ENCODE assay signal across 23 mouse cellular contexts in the genomic region with DNA sequence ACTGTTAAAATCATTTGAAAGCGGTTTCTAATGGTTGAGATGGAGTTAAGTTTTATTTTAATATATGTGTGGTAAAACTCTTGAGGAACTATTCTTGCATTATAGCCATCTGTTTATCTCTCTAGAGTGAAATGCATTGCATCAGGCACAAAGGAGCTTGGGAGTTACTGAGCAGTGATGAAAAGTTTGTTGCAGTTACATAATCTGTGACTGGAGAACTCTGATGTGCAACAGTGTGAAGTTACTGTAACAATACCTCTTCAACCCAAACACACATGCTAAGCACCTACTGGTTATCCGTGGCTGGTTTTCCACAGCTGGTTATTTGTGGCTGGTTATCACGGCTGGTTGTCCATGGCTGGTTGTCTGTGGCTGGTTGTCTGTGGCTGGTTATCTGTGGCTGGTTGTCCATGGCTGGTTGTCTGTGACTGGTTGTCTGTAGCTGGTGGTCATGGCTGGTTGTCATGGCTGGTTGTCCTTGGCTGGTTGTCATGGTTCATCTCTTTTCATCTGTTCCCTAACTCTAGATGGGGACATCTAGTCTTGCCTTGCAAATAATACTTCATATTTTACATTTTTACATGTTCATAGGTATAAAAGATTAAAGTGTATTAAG.
A peak's percentile ranks its signal among the peaks of the same experiment; 100 is the strongest.
DNase-seq lines count a peak whose midpoint lies in the region; ATAC-seq lines count a peak whose summit lies in the region.
"Had no signal": no experiment of that assay in that cellular context is flagged by ENCODE, and none has a peak within 500 bp of the region (broad histone marks: within the 10 kb centered on the region; RNA-seq: fewer than 3 reads in every experiment).

No protein-coding gene starts in this region.

- WGBS in midbrain, embryonic 16.5 days, result 96% methylated on average over 3 of the region's 3 CpGs

- H3K4me3 ChIP-seq in midbrain, embryonic 16.5 days (ENCODE audit: low read depth, low read length), result no peak overlapping the region
- H3K4me3 ChIP-seq: embryonic facial prominence, embryonic 13.5 days; embryonic facial prominence, embryonic 15.5 days; erythroblast, embryonic 14.5 days; forebrain, embryonic 10.5 days; forebrain, embryonic 12.5 days had no signal

- no peak overlapping the region for H3K9ac ChIP-seq in midbrain, embryonic 16.5 days (ENCODE audit: low read depth, low read length)
- H3K9ac ChIP-seq: embryonic facial prominence, embryonic 13.5 days; embryonic facial prominence, embryonic 15.5 days; forebrain, embryonic 12.5 days had no signal

- no peaks in the 10 kb centered on the region for H3K36me3 ChIP-seq in midbrain, embryonic 16.5 days (ENCODE audit: control insufficient read depth, insufficient read depth, low read length)
- H3K36me3 ChIP-seq: embryonic facial prominence, embryonic 13.5 days; embryonic facial prominence, embryonic 15.5 days; forebrain, embryonic 10.5 days; forebrain, embryonic 12.5 days had no signal

- ATAC-seq in common myeloid progenitor, adult 5-6 weeks (replicated peaks; ENCODE audit: low read depth, poor library complexity, severe bottlenecking), result peak; percentile 56
- peak; percentile 73 for ATAC-seq in megakaryocyte progenitor cell, adult 5-6 weeks (replicated peaks; ENCODE audit: poor library complexity)
- ATAC-seq in midbrain, embryonic 16.5 days, result no peak
- ATAC-seq: activated CD4-positive, CD25-positive, alpha-beta regulatory T cell, adult 4 months; forebrain, embryonic 14.5 days; forebrain, embryonic 16.5 days; Patski had no signal

- DNase-seq in urinary bladder, adult 2 months (ENCODE audit: low spot score), result no peak
- no peak for DNase-seq in thymus, adult 18-20 months
- DNase-seq: adrenal gland, adult 8-10 months; adrenal gland, postnatal 14 days; adrenal gland, postnatal 36 days; cerebellum, adult 11-12 months; cerebellum, adult 2 months; cerebellum, adult 9-10 months; cerebellum, postnatal 10 days; cerebellum, postnatal 25 days; embryo, embryonic 11 days had no signal

- H3K27me3 ChIP-seq in midbrain, embryonic 16.5 days (ENCODE audit: control insufficient read depth, insufficient read depth, low read depth, low read length), result no peaks in the 10 kb centered on the region
- H3K27me3 ChIP-seq: embryonic facial prominence, embryonic 13.5 days; embryonic facial prominence, embryonic 15.5 days; forebrain, embryonic 12.5 days; Patski had no signal

- no peak overlapping the region for H3K4me2 ChIP-seq in midbrain, embryonic 16.5 days (ENCODE audit: low read length)
- H3K4me2 ChIP-seq: embryonic facial prominence, embryonic 13.5 days; embryonic facial prominence, embryonic 15.5 days; forebrain, embryonic 12.5 days had no signal

- H3K27ac ChIP-seq in midbrain, embryonic 16.5 days (ENCODE audit: low read length), result no peak overlapping the region
- H3K27ac ChIP-seq: embryonic facial prominence, embryonic 13.5 days; embryonic facial prominence, embryonic 15.5 days; forebrain, embryonic 10.5 days; forebrain, embryonic 12.5 days had no signal

- no peaks in the 10 kb centered on the region for H3K9me3 ChIP-seq in midbrain, embryonic 16.5 days (replicated peaks; ENCODE audit: control insufficient read depth, low read length, poor library complexity, severe bottlenecking)
- H3K9me3 ChIP-seq: embryonic facial prominence, embryonic 13.5 days; embryonic facial prominence, embryonic 15.5 days; forebrain, embryonic 10.5 days; forebrain, embryonic 12.5 days had no signal

- H3K4me1 ChIP-seq in midbrain, embryonic 16.5 days (ENCODE audit: control insufficient read depth, insufficient read depth, low read length), result no peaks in the 10 kb centered on the region
- H3K4me1 ChIP-seq: embryonic facial prominence, embryonic 13.5 days; embryonic facial prominence, embryonic 15.5 days; forebrain, embryonic 12.5 days had no signal
